Mouse (Mus musculus): ENCODE results near the gene Pptc7. TPM values are rescaled to one million over a fixed set of nuclear protein-coding genes. Genes with fewer than 3 reads are reported as not detected.

Pptc7 gene
- total RNA-seq, 4 experiments from 2014 or later, result 44.8 to 52.2 (median 48.8) TPM

DNA sequence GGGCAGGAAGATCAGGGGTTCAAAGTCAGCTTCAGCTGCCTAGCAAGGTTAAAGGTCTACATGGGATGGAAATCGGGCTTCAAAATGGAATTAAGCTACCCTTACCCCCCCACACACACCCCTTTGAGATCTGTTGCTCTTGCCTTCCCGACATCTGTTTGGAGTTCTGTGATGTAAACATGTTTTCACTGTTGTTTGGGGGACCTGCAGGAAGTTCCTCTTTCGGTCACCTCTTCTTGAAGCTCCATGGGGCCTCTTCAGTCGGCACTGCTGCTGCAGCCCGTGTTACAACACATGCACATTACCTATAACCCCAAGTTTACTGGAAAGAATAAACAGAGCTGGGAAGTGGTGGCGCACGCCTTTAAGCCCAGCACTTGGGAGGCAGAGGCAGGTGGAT, 17.0 kb upstream of the Pptc7 start:
- DNase-seq (ENCODE audit: low spot score in 2 of 2), result no peak

DNA sequence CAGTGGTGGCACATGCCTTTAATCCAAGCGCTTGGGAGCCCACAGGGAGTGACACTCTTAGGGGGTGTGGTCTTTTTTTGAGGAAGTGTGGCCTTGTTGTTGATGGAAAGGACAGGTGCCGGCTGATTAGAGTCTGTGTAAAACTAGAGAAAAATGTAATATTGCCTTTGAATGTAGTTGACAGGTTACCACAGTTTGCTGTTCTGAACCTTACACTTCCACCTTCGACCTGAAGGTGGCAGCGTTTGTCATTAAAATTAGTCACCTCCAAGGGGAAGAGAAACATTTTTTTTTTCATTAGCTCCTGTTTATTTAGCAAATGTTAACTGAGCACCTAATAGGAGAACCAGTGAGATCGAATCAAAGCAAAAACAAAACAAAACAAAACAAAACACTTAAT, 16.3 kb upstream of the Pptc7 start:
- DNase-seq (ENCODE audit: low spot score in 2 of 2), result peak in 1 of 2 experiments; percentile 70

GRCm38 (mm10) chr5:122268858-122269604, 15.1 kb upstream of the Pptc7 start:
- DNase-seq (ENCODE audit: low spot score in 2 of 2), result no peak

GRCm38 (mm10) chr5:122272821-122273220, 11.3 kb upstream of the Pptc7 start:
- DNase-seq (ENCODE audit: low spot score in 2 of 2), result no peak

- DNase-seq (ENCODE audit: low spot score in 2 of 2), result no peak
These were observed 9.4 kb upstream of the Pptc7 start for GRCm38 (mm10) chr5:122274785-122275184.

- DNase-seq (ENCODE audit: low spot score in 2 of 2), result no peak
These were observed 5.2 kb upstream of the Pptc7 start for GRCm38 (mm10) chr5:122278946-122279345.

DNA sequence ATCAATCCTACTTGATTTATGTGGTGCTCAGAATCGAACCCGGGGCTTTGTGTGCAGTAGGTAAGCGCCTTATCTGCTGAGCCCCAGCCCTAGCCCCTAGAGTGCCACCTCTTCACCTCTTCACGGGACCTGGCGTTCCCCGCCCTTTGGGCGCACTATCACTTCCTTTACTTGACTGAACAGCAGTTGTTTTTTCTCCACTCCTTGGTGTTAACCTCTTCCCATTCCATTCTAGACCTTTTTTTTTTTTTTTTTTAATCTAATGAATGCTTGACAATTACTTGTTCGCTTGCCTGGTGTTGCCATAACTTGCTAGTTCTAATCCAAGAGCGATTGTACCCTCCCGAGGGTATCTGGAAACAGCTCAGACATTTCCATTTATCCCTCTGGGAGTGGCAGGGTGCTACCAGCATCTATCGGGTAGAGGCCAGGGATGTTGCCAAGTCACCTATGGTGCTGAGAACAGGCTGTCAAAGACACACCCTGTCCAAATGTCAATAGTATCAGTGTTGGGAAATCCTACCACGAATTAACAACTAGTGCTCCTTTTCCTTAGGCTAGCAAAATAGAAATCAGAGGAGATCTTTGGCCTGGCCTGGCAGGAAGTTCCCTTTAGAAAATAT, 4.3 kb upstream of the Pptc7 start:
- DNase-seq (ENCODE audit: low spot score in 2 of 2), result no peak

- DNase-seq (ENCODE audit: low spot score in 2 of 2), result no peak
These were observed 3.7 kb upstream of the Pptc7 start for GRCm38 (mm10) chr5:122280422-122280826.

GRCm38 (mm10) chr5:122280827-122281462, 3.2 kb upstream of the Pptc7 start:
- DNase-seq (ENCODE audit: low spot score in 2 of 2), result no peak

- no peak for DNase-seq (ENCODE audit: low spot score in 2 of 2)
These were observed 360 bp upstream of the Pptc7 start for GRCm38 (mm10) chr5:122283828-122284182.

- peak in 1 of 2 experiments; percentile 28 for DNase-seq (ENCODE audit: low spot score in 2 of 2)
These were observed 1.0 kb downstream of the Pptc7 start for GRCm38 (mm10) chr5:122285029-122285766.

DNA sequence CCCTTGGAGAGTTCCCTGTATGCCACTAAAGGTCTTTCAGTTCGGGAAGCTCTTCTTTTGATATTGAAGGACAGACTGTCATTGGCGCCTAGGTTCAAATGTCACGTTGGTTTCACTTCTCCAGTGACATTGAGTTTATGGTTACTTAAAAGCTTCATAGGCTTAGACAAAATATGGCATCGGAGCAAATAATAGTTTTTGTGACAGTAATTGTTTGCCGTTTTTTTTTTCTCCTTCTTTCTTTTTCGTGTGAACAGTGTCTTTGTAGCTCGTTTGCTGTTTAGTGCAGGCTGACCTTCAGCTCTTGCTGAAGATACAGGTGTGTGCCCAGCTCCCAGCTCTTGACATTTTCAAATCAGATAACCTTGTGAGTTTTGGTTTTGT, 1.6 kb downstream of the Pptc7 start:
- no peak for DNase-seq (ENCODE audit: low spot score in 2 of 2)

- DNase-seq (ENCODE audit: low spot score in 2 of 2), result no peak
These were observed 2.0 kb downstream of the Pptc7 start for GRCm38 (mm10) chr5:122286191-122286590.

DNA sequence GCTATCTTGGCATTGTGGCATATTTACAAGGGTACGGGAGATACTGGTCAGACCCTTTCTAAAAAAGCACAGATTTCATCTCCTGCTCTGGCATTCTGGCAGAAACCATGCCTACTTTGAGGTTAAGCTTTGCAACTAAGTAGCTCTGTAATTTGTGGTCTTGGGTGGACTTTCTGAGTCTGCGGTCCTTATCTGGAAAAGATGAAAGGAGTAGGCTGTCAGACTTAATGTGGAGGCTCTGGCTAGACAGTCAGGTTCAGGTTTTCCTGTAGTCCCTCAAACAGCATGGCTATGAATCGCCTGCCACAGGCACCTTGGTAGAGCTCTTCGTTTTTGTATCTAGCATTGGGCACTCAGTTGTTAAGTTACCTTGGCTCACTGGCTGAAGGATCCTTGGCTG, 2.9 kb downstream of the Pptc7 start:
- DNase-seq (ENCODE audit: low spot score in 2 of 2), result no peak

DNA sequence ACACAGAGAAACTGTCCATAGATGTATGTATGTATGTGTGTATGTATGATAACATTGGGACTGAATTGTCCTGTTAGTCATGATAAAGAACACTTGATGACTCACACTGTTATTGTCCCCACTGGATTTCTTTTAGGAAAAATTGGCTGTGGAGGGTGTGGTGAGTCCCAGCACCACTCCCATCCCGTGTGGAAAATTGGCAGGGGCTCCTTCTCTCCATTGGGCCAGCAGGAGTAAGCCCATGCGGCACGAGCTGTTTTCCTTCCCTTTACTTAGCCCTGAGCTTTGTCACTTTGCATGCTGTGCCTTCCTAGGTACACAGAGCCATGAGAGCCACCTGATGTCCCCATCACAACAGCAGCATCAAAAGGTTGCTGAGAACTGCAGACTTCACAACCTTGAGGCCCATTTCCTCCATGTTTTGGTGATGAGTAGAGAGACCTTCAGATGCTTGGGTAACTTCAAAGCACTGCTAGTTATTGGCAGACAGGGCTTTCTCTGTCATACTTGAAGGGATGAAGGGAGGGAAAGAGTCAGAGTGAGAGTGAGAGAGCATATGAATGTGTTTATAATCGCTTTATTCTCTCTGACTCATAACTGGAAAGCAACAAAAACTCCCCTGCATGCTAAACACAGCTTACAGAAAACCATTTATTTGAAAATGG, 4.1 kb downstream of the Pptc7 start:
- DNase-seq (ENCODE audit: low spot score in 2 of 2), result no peak

DNA sequence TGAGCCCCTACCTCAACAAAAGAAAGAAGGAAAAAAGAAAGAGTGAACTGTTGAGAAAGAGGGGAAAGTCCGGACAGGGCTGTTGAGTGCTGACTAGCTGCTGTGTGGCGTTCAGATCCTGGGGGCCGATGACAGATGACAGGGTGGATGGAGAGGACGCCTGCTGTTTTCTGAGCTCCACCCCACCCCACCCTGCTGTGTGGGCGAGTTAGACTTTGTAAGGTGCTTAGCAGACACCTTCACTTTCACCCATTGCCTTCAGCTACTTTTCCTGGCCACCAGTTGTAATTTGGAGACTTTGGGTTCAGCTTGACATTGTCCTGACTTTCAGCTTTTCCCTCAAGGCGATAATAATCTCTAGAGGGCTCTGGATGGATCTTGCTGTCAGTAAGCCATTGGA, 7.0 kb downstream of the Pptc7 start:
- DNase-seq (ENCODE audit: low spot score in 2 of 2), result no peak

GRCm38 (mm10) chr5:122291553-122292339, 7.6 kb downstream of the Pptc7 start:
- DNase-seq (ENCODE audit: low spot score in 2 of 2), result no peak

- no peak for DNase-seq (ENCODE audit: low spot score in 2 of 2)
These were observed 9.0 kb downstream of the Pptc7 start for GRCm38 (mm10) chr5:122293131-122293530.

DNA sequence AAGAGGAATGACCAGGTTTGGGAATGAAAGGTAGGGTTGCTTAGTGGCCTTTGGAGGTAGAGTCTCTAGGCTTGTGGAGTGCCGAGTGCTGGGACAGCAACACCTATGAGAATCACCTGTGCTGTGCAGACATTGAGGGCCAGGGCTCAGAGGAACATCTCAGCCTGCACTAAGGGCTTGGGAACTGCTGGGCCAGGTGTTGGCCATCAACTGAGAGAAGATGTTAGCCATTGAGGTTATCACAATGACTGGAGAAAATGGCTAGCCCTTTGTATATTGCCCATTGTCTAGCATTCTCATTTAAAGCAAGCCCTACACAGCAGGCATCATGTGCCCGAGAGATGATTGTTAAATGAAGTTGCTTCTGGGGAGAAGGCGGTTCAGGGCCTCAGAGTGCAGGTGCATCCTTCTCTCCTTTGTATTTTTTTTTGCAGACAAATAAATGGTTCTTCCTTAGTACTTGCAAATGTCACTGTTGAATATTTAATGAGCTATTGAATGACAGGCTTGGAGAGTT, 10.1 kb downstream of the Pptc7 start:
- DNase-seq (ENCODE audit: low spot score in 2 of 2), result no peak

DNA sequence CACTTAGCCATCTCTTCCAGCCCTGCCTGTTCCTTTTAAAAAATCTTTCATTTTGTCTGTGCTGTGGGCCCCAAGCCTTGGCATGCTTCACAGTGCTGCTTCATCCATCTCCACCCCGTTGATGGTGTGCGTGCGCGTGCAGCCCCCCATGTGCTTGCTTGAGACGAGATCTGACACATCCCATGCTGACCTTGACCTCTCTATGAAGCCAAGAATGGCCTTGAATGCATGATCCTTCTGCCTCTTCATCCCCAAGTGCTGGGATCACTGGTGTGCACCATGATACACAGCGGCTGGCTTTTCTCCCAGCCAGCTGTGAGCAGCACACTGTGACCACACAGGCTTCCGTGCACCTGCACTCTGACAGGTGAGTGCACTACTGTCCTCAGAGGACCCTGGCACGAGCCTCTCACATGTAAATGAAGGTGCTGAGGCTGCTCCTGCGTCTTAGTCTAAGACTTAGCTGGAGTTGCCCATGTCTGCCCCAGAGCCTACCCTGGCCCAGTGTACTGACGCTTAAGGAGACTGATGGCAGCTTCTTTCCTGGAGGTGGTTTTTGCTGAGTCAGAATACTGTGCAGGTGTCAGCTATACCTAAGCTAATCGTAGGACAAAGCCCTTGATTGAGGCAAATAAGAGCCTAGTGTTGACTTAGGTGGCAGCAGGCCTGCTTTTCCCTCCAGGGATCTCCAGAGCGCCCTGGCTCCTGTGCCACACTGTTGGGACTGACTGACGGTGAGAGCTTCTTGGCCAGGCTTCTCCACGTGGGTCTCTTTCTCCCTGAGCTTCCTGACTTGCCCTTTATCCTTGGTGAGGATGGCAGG, 11.2 kb downstream of the Pptc7 start:
- DNase-seq (ENCODE audit: low spot score in 2 of 2), result no peak
